Mouse (Mus musculus) gastrocnemius, postnatal 4 days (tissue): ENCODE results near the gene Btbd10. TPM values are rescaled to one million over a fixed set of nuclear protein-coding genes. Genes with fewer than 3 reads are reported as not detected.

Source experiments
- DNase-seq, 2 experiments: peaks; one replicate each; pipeline ENCODE4 v3.0.0; 2021 to 2022; ENCODE audit warnings: low spot score in 2 of 2, mixed read lengths in 2 of 2
- long read RNA-seq, 2 experiments: library from polyadenylated mRNA; stranded (forward); transcript quantifications; one replicate each; pipeline ENCODE4 v2.0.0; 2021
- total RNA-seq, 2 experiments: library from RNA; stranded (reverse); gene quantifications; 2 replicates each; pipeline ENCODE4 v1.2.3; 2021

The Btbd10 gene
- 10 to 100 TPM; 14.4 to 16.7 TPM for total RNA-seq
- long read RNA-seq, experiment 1, transcript Btbd10-203 (9 exons, 2,394 nt), result major isoform, 10 of 23 reads
- long read RNA-seq, experiment 1, partial matches to known transcripts, result 2 of 23 reads
- long read RNA-seq, experiment 1, other reads (novel, unspliced or antisense), result 7 of 23 reads
- long read RNA-seq, experiment 2, transcript Btbd10-203 (9 exons, 2,394 nt), result major isoform, 10 of 26 reads
- long read RNA-seq, experiment 2, transcript Btbd10-201 (11 exons, 2,581 nt), result minor isoform, 5 of 26 reads
- long read RNA-seq, experiment 2, partial matches to known transcripts, result 1 of 26 reads
- long read RNA-seq, experiment 2, other reads (novel, unspliced or antisense), result 10 of 26 reads

- DNase-seq, result peak; percentile 92 to 99
Measured at GRCm38 (mm10) chr7:113368746-113369619, at the start of gene Btbd10. TSS of gene Btbd10 (minus strand) at chr7:113369392.

- DNase-seq, result no peak
Measured at GRCm38 (mm10) chr7:113416536-113416935, 47.3 kb upstream of the Btbd10 start.

- DNase-seq, result no peak
Measured at GRCm38 (mm10) chr7:113415256-113415655, 46.1 kb upstream of the Btbd10 start.

GRCm38 (mm10) chr7:113408712-113409111, 39.5 kb upstream of the Btbd10 start:
- DNase-seq, result no peak

GRCm38 (mm10) chr7:113398083-113398482, 28.9 kb upstream of the Btbd10 start:
- DNase-seq, result no peak

- DNase-seq, result no peak
Measured at GRCm38 (mm10) chr7:113396661-113397060, 27.5 kb upstream of the Btbd10 start.

GRCm38 (mm10) chr7:113391619-113392018, 22.4 kb upstream of the Btbd10 start:
- no peak for DNase-seq

GRCm38 (mm10) chr7:113388470-113388869, 19.3 kb upstream of the Btbd10 start, which contains the start of gene Pth:
TSS of gene Pth (minus strand) at chr7:113388570.
- no peak for DNase-seq

- peak; percentile 27 to 64 for DNase-seq
Measured at GRCm38 (mm10) chr7:113377875-113378658, 8.9 kb upstream of the Btbd10 start.

GRCm38 (mm10) chr7:113372682-113373081, 3.5 kb upstream of the Btbd10 start:
- no peak for DNase-seq

GRCm38 (mm10) chr7:113369620-113370340, 588 bp upstream of the Btbd10 start:
- peak; percentile 55 to 75 for DNase-seq

- DNase-seq, result no peak
Measured at GRCm38 (mm10) chr7:113367440-113367839, 1.8 kb downstream of the Btbd10 start.

- no peak for DNase-seq
Measured at GRCm38 (mm10) chr7:113349089-113349488, 20.1 kb downstream of the Btbd10 start.

- DNase-seq, result no peak
Measured at GRCm38 (mm10) chr7:113347694-113348093, 21.5 kb downstream of the Btbd10 start.

GRCm38 (mm10) chr7:113347271-113347670, 21.9 kb downstream of the Btbd10 start:
- no peak for DNase-seq

GRCm38 (mm10) chr7:113335250-113335649, 33.9 kb downstream of the Btbd10 start:
- no peak for DNase-seq

GRCm38 (mm10) chr7:113334036-113334435, 35.2 kb downstream of the Btbd10 start:
- no peak for DNase-seq

GRCm38 (mm10) chr7:113320128-113320527, 49.1 kb downstream of the Btbd10 start:
- DNase-seq, result no peak

- DNase-seq, result peak in 1 of 2 experiments; percentile 54
Measured at GRCm38 (mm10) chr7:113311784-113312183, 57.4 kb downstream of the Btbd10 start.

- no peak for DNase-seq
Measured at GRCm38 (mm10) chr7:113310136-113310535, 59.1 kb downstream of the Btbd10 start.

GRCm38 (mm10) chr7:113297813-113298212, 71.4 kb downstream of the Btbd10 start:
- DNase-seq, result no peak
